Mouse (Mus musculus) G1E-ER4 (cell line): ENCODE measurements around the gene Gm11559. TPM values are rescaled to one million over a fixed set of nuclear protein-coding genes. Genes with fewer than 3 reads are reported as not detected.
"Not testable (repeated sequence)": the region's sequence is repeated elsewhere in the genome, so short reads cannot be mapped to it uniquely, and the experiment has no call there.

Source experiments
- GATA1 ChIP-seq: IDR thresholded peaks from one replicate; pipeline ENCODE4 v1.8.0; 2012; ENCODE audit warnings: low read length, inconsistent platforms
- polyA plus RNA-seq: library from polyadenylated mRNA; stranded (reverse); fragments of >175 nt; gene quantifications from 2 replicates; pipeline ENCODE4 v1.2.3, GENCODE M21; 2012

Gm11559 gene
- polyA plus RNA-seq, result not detected in 2 replicates

- TF ChIP-seq GATA1, result not testable (repeated sequence)
Observed at GRCm38 (mm10) chr11:99864176-99864575, at the start of gene Gm11559. Gene Gm11559 (plus strand): TSS chr11:99864476.

GRCm38 (mm10) chr11:99815566-99815965, 48.7 kb upstream of the Gm11559 start, which contains the start of gene Gm11564:
Gene Gm11564 (minus strand): TSS chr11:99815666.
- not testable (repeated sequence) for TF ChIP-seq GATA1

- no peak for TF ChIP-seq GATA1
Observed at GRCm38 (mm10) chr11:99837966-99838365, 26.3 kb upstream of the Gm11559 start, which contains the start of gene 2300003K06Rik. Gene 2300003K06Rik (minus strand): TSS chr11:99838066.

GRCm38 (mm10) chr11:99842185-99842584, 22.1 kb upstream of the Gm11559 start:
- no peak for TF ChIP-seq GATA1

GRCm38 (mm10) chr11:99846746-99847145, 17.5 kb upstream of the Gm11559 start:
- TF ChIP-seq GATA1, result no peak

GRCm38 (mm10) chr11:99851508-99851907, 12.8 kb upstream of the Gm11559 start, which contains the start of gene Krtap4-16:
Gene Krtap4-16 (minus strand): TSS chr11:99851608.
- TF ChIP-seq GATA1, result no peak

- TF ChIP-seq GATA1, result no peak
Observed at GRCm38 (mm10) chr11:99854121-99854520, 10.2 kb upstream of the Gm11559 start.

- TF ChIP-seq GATA1, result no peak
Observed at GRCm38 (mm10) chr11:99857617-99858016, 6.7 kb upstream of the Gm11559 start, which contains the start of gene Gm11568. Gene Gm11568 (plus strand): TSS chr11:99857917.

- TF ChIP-seq GATA1, result no peak
Observed at GRCm38 (mm10) chr11:99858761-99859160, 5.5 kb upstream of the Gm11559 start.

GRCm38 (mm10) chr11:99873089-99873488, 8.8 kb downstream of the Gm11559 start, which contains the start of gene Krtap9-1:
Gene Krtap9-1 (plus strand): TSS chr11:99873389.
- TF ChIP-seq GATA1, result not testable (repeated sequence)

GRCm38 (mm10) chr11:99878887-99879286, 14.6 kb downstream of the Gm11559 start, which contains the start of gene Gm11567:
Gene Gm11567 (plus strand): TSS chr11:99879187.
- not testable (repeated sequence) for TF ChIP-seq GATA1

- no peak for TF ChIP-seq GATA1
Observed at GRCm38 (mm10) chr11:99907620-99908019, 43.3 kb downstream of the Gm11559 start, which contains the start of gene Krtap31-1. Gene Krtap31-1 (plus strand): TSS chr11:99907920.

GRCm38 (mm10) chr11:99914451-99914850, 50.2 kb downstream of the Gm11559 start, which contains the start of gene Gm11565:
Gene Gm11565 (plus strand): TSS chr11:99914751.
- TF ChIP-seq GATA1, result no peak

Other genes with a start within 250 kb of the Gm11559 start
- gene Krtap2-4, start 249.6 kb upstream of the Gm11559 start, polyA plus RNA-seq, result not detected in 2 replicates
- not detected in 2 replicates for gene Gm11562, start 244.0 kb upstream of the Gm11559 start, polyA plus RNA-seq
- gene Krtap4-1, start 236.2 kb upstream of the Gm11559 start, polyA plus RNA-seq, result not detected in 2 replicates
- gene Krtap4-2, start 229.4 kb upstream of the Gm11559 start, polyA plus RNA-seq, result not detected in 2 replicates
- gene Krtap4-7, start 220.4 kb upstream of the Gm11559 start, polyA plus RNA-seq, result not detected in 2 replicates
- not detected in 2 replicates for gene Gm11555, start 214.2 kb upstream of the Gm11559 start, polyA plus RNA-seq
- gene Gm11563, start 205.5 kb upstream of the Gm11559 start, polyA plus RNA-seq, result not detected in 2 replicates
- gene Krtap4-6, start 198.5 kb upstream of the Gm11559 start, polyA plus RNA-seq, result not detected in 2 replicates
- not detected in 2 replicates for gene Gm14190, start 173.7 kb upstream of the Gm11559 start, polyA plus RNA-seq
- not detected in 2 replicates for gene Gm14180, start 130.2 kb upstream of the Gm11559 start, polyA plus RNA-seq
- not detected in 2 replicates for gene Gm11595, start 91.6 kb upstream of the Gm11559 start, polyA plus RNA-seq
- gene Krtap4-8, start 83.8 kb upstream of the Gm11559 start, polyA plus RNA-seq, result not detected in 2 replicates
- not detected in 2 replicates for gene Krtap4-9, start 79.3 kb upstream of the Gm11559 start, polyA plus RNA-seq
- not detected in 2 replicates for gene Gm11596, start 71.0 kb upstream of the Gm11559 start, polyA plus RNA-seq
- gene Gm11569, start 65.5 kb upstream of the Gm11559 start, polyA plus RNA-seq, result not detected in 2 replicates
- gene Gm11554, start 60.0 kb upstream of the Gm11559 start, polyA plus RNA-seq, result not detected in 2 replicates
- not detected in 2 replicates for gene Krtap4-13, start 54.6 kb upstream of the Gm11559 start, polyA plus RNA-seq
- not detected in 2 replicates for gene Gm11564, start 48.8 kb upstream of the Gm11559 start, polyA plus RNA-seq
- gene 2300003K06Rik, start 26.4 kb upstream of the Gm11559 start, polyA plus RNA-seq, result not detected in 2 replicates
- gene Krtap4-16, start 12.9 kb upstream of the Gm11559 start, polyA plus RNA-seq, result not detected in 2 replicates
- gene Gm11568, start 6.6 kb upstream of the Gm11559 start, polyA plus RNA-seq, result not detected in 2 replicates
- gene Krtap9-1, start 8.9 kb downstream of the Gm11559 start, polyA plus RNA-seq, result not detected in 2 replicates
- gene Gm11567, start 14.7 kb downstream of the Gm11559 start, polyA plus RNA-seq, result not detected in 2 replicates
- not detected in 2 replicates for gene Krtap31-1, start 43.4 kb downstream of the Gm11559 start, polyA plus RNA-seq
- not detected in 2 replicates for gene Gm11565, start 50.3 kb downstream of the Gm11559 start, polyA plus RNA-seq
- gene Krtap31-2, start 71.8 kb downstream of the Gm11559 start, polyA plus RNA-seq, result not detected in 2 replicates
- not detected in 2 replicates for gene Krtap9-5, start 84.0 kb downstream of the Gm11559 start, polyA plus RNA-seq
- not detected in 2 replicates for gene Krtap29-1, start 114.6 kb downstream of the Gm11559 start, polyA plus RNA-seq
- gene Krtap16-1, start 122.1 kb downstream of the Gm11559 start, polyA plus RNA-seq, result not detected in 2 replicates
- not detected in 2 replicates for gene Krtap17-1, start 129.5 kb downstream of the Gm11559 start, polyA plus RNA-seq
- gene Krt33a, start 151.7 kb downstream of the Gm11559 start, polyA plus RNA-seq, result not detected in 2 replicates
- gene Krt33b, start 165.4 kb downstream of the Gm11559 start, polyA plus RNA-seq, result not detected in 2 replicates
- not detected in 2 replicates for gene Krt34, start 177.1 kb downstream of the Gm11559 start, polyA plus RNA-seq
- gene Krt31, start 186.1 kb downstream of the Gm11559 start, polyA plus RNA-seq, result not detected in 2 replicates
- gene Krt32, start 223.8 kb downstream of the Gm11559 start, polyA plus RNA-seq, result not detected in 2 replicates
- gene Krt35, start 231.8 kb downstream of the Gm11559 start, polyA plus RNA-seq, result not detected in 2 replicates
- not detected in 2 replicates for gene Krt36, start 241.2 kb downstream of the Gm11559 start, polyA plus RNA-seq